Mouse (Mus musculus): ENCODE measurements around the gene Mgat1.

DNA sequence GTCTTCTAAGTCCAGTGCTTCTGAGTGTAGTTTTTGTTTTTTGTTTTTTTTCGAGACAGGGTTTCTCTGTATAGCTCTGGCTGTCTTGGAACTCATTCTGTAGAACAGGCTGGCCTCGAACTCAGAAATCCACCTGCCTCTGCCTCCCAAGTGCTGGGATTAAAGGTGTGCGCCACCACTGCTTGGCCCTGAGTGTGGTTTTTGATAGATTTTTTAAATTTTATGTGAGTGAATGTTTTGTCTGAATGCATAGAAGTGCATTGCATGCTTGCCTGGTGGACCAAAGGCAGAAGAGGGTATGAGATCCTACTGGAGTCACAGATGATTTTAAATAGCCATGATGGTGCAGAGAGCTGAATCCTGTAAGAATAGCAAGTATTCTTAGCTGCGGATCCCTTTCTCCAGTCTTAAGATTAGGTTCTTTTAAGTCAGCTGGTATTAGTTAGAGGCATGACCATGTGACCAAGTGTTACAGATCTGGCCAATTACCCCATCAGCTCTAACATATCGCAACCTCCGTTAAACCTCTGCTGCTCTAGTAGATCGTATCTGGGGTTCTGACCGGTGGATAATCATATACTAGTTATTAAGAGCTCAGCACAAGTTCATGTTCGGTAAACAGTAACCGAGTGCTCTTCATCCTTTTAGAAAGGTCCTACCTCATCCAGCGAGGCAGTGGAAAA is 906 bp upstream of the Mgat1 start:
- TF ChIP-seq CTCF (IDR thresholded peaks at IDR 0.05; ENCODE audit: extremely low read depth, insufficient read length, insufficient replicate concordance, low read depth, low read length) (no peak), POLR2A (IDR thresholded peaks at IDR 0.05; ENCODE audit: low read depth, low read length) (no peak)

Measured in small intestine, adult 2 months (tissue).